In genomic region chr7:44536590-44536968, GRCm38 (mm10) we compare ENCODE assay signal across 10 mouse cellular contexts. TPM values are rescaled to one million over a fixed set of nuclear protein-coding genes. Genes with fewer than 3 reads are reported as not detected.
DNase-seq lines count a peak whose midpoint lies in the region; ATAC-seq and TF ChIP-seq lines count a peak whose summit lies in the region.
"Had no signal": no experiment of that assay in that cellular context is flagged by ENCODE, and none has a peak within 500 bp of the region (broad histone marks: within the 10 kb centered on the region; RNA-seq: fewer than 3 reads in every experiment).

No protein-coding gene starts in this region.

- no peak for TF ChIP-seq CTCF in lung, postnatal 0 days (IDR thresholded peaks at IDR 0.05)

- no peaks in the 10 kb centered on the region for H3K27me3 ChIP-seq in kidney, embryonic 15.5 days
- H3K27me3 ChIP-seq in lung, postnatal 0 days (replicated peaks; ENCODE audit: insufficient read depth, low read length): no peaks in the 10 kb centered on the region

- peak; percentile 50; the same call in 1 of the 2 replicates for ATAC-seq in cerebellum, adult (ENCODE audit: insufficient number of reproducible peaks, low FRiP score, low TSS enrichment)
- ATAC-seq in kidney, embryonic 15.5 days (replicated peaks; ENCODE audit: low FRiP score): no peak
- ATAC-seq in lung, postnatal 0 days: peak; percentile 67
- ATAC-seq: liver, postnatal 0 days had no signal

- H3K4me2 ChIP-seq in kidney, embryonic 15.5 days: no peak overlapping the region
- H3K4me2 ChIP-seq in lung, postnatal 0 days (replicated peaks; ENCODE audit: low read depth, low read length): no peak overlapping the region

- no peak overlapping the region for H3K4me3 ChIP-seq in kidney, embryonic 15.5 days (replicated peaks)
- H3K4me3 ChIP-seq in lung, postnatal 0 days (ENCODE audit: low read depth, low read length): no peak overlapping the region

- 87% methylated on average over 6 of the region's 6 CpGs for WGBS in kidney, embryonic 15.5 days
- WGBS in lung, postnatal 0 days: 57% methylated on average over 6 of the region's 6 CpGs

- no peak for DNase-seq in cerebellum, postnatal 4 days (ENCODE audit: low spot score in 2 of 2)
- peak; percentile 51 to 52 for DNase-seq in kidney, adult 8-10 months
- DNase-seq in cerebellum, postnatal 10 days: peak; percentile 84 to 86
- DNase-seq in lung, postnatal 0 days (ENCODE audit: low spot score): peak; percentile 80
- no peak for DNase-seq in c-Kit-positive CD71-positive TER-119-positive erythroid progenitor cells, embryonic 14.5 days (ENCODE audit: low spot score)
- DNase-seq in urinary bladder, postnatal 14 days (ENCODE audit: low spot score): no peak
- DNase-seq: gastrocnemius, postnatal 25 days; liver, postnatal 0 days had no signal

- H3K9ac ChIP-seq in kidney, embryonic 15.5 days: no peak overlapping the region
- H3K9ac ChIP-seq in lung, postnatal 0 days (replicated peaks; ENCODE audit: low read depth): no peak overlapping the region
- H3K9ac ChIP-seq: liver, postnatal 0 days had no signal

- no peaks in the 10 kb centered on the region for H3K4me1 ChIP-seq in kidney, embryonic 15.5 days
- H3K4me1 ChIP-seq in lung, postnatal 0 days (ENCODE audit: insufficient read depth, low read depth, low read length): no peaks in the 10 kb centered on the region

- H3K36me3 ChIP-seq in kidney, embryonic 15.5 days: peaks cover 93% of the 10 kb centered on the region
- 0 out of 2 replicates have a peak, but pooled peaks cover 7% of the 10 kb centered on the region for H3K36me3 ChIP-seq in lung, postnatal 0 days (ENCODE audit: insufficient read depth, low read length)

- H3K9me3 ChIP-seq in kidney, embryonic 15.5 days (replicated peaks): no peaks in the 10 kb centered on the region
- H3K9me3 ChIP-seq in lung, postnatal 0 days (ENCODE audit: low read length): no peaks in the 10 kb centered on the region

- no peak overlapping the region for H3K27ac ChIP-seq in kidney, embryonic 15.5 days
- H3K27ac ChIP-seq in lung, postnatal 0 days (ENCODE audit: low read length): no peak overlapping the region

- no peak for TF ChIP-seq EP300 in lung, postnatal 0 days (IDR thresholded peaks at IDR 0.05)

RNA-seq across cellular contexts. Expression of gene Spib, which starts 4.7 kb away (rescaled TPM):
- 0.16 TPM in 1 of 2 replicates, not detected in the other for polyA plus RNA-seq in kidney, embryonic 15.5 days (2015; fragmentation: Nextera tagmentation; extraction: Ambion mirVana)
- polyA plus RNA-seq in lung, postnatal 0 days (2015; fragmentation: Nextera tagmentation; extraction: Ambion mirVana): 0.72 and 1.2 TPM in 2 replicates

RNA-seq across cellular contexts. Expression of gene Pold1, which starts 12.1 kb away (rescaled TPM):
- polyA plus RNA-seq in kidney, embryonic 15.5 days (2015; fragmentation: Nextera tagmentation; extraction: Ambion mirVana): 95.4 and 101 TPM in 2 replicates
- polyA plus RNA-seq in lung, postnatal 0 days (2015; fragmentation: Nextera tagmentation; extraction: Ambion mirVana): 13.5 and 17.5 TPM in 2 replicates

RNA-seq across cellular contexts. Expression of gene Mybpc2, which starts 12.1 kb away (rescaled TPM):
- 0.16 and 0.27 TPM in 2 replicates for polyA plus RNA-seq in kidney, embryonic 15.5 days (2015; fragmentation: Nextera tagmentation; extraction: Ambion mirVana)
- polyA plus RNA-seq in lung, postnatal 0 days (2015; fragmentation: Nextera tagmentation; extraction: Ambion mirVana): 0.37 and 0.46 TPM in 2 replicates

RNA-seq across cellular contexts. Expression of gene Nr1h2, which starts 17.2 kb away (rescaled TPM):
- 74.6 and 76.8 TPM in 2 replicates for polyA plus RNA-seq in kidney, embryonic 15.5 days (2015; fragmentation: Nextera tagmentation; extraction: Ambion mirVana)
- polyA plus RNA-seq in lung, postnatal 0 days (2015; fragmentation: Nextera tagmentation; extraction: Ambion mirVana): 74.8 and 84.3 TPM in 2 replicates

RNA-seq across cellular contexts. Expression of gene Napsa, which starts 35.6 kb away (rescaled TPM):
- 30.3 and 33.2 TPM in 2 replicates for polyA plus RNA-seq in kidney, embryonic 15.5 days (2015; fragmentation: Nextera tagmentation; extraction: Ambion mirVana)
- polyA plus RNA-seq in lung, postnatal 0 days (2015; fragmentation: Nextera tagmentation; extraction: Ambion mirVana): 824 and 832 TPM in 2 replicates

Comparison
In these comparisons a context has a peak if more than half of its experiments do, and no peak if none do; other contexts are left out.
1. DNase-seq: peak in kidney, adult 8-10 months (2 of 2), cerebellum, postnatal 10 days (2 of 2) and lung, postnatal 0 days (single experiment); none in cerebellum, postnatal 4 days (0 of 2), c-Kit-positive CD71-positive TER-119-positive erythroid progenitor cells, embryonic 14.5 days (single experiment) and urinary bladder, postnatal 14 days (single experiment).